Mouse (Mus musculus): ENCODE measurements around the gene Maea. TPM values are rescaled to one million over a fixed set of nuclear protein-coding genes. Genes with fewer than 3 reads are reported as not detected.
A peak's percentile ranks its signal among the peaks of the same experiment; 100 is the strongest.

Maea gene
- total RNA-seq, 2 experiments from 2014 or later: 45.9 to 239 TPM

DNA sequence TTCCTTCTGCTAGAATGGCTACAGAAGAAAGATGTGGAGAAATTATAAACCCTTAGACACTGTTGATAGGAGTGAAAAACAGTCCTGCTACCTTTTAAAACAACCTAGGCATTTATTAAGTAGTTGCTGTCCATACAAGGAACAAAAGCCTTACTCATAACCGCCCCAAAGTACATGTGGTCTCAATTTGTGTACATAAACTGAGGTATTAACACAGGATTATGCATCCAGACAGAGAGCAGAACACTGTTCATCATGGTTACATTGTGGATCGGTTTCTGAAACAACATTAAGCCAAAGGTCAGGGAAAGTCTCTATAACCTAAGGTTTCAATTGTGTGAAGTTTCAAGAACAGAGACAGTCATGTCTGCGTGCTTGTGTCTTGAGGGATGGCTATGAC lies 17.7 kb downstream of the Maea start:
- ATAC-seq (ENCODE audit: poor library complexity, severe bottlenecking): no peak

DNA sequence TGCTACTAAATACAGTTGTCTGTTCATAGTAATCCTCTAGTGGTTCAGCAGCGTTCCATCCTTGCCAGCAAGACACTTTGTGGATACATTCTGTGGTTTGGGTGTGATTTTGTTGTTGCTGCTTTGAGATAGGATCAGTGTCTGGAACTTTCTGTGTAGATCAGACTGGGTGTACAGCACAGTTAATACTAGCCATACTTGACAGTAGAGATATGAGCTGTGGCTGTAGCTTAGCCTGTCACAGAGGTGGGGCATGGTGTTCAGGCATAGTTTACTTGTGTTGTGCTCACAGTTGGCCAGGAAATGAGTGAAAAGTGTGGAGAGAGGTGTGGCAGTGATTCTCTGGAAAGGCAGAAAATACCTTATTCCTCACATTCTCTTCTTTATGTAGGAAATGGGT lies 22.2 kb downstream of the Maea start:
- ATAC-seq (ENCODE audit: poor library complexity, severe bottlenecking): no peak

DNA sequence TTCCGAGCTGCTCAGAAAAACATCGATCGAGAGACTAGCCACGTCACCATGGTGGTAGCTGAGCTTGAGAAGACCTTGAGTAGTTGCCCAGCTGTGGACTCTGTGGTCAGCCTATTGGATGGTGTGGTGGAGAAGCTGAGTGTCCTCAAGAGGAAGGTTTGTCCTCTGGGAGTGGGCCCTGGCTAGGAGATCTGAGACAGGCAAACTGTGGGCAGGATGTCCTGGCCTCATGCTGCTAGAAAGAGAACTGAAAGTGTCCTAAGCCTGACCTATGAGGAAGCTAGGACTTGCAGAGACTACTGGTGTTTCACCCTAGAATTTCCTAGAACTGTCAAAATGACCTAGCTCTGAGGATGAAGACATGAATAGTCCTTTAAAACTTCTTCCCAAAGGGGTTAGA lies 23.2 kb downstream of the Maea start:
- ATAC-seq (ENCODE audit: poor library complexity, severe bottlenecking): peak; percentile 97

DNA sequence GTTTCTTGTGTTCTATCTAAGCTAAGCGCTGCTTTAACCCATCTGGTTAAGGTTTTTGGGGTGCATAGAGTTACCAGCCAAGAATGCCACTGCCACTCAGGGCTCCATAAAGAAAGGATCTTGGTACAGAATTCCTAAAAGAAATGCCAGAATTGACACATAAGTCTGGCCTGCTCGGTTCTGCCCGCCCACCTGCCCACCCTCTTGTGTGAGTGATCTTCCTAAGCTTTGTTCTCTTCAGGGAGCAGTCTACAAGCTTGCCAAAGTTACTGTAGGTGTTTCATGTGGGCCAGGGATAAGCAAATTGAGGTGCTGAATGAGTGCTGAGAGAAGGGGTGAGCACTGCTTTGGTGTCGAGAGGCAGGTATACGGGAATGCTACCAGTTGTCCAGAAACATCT lies 28.0 kb downstream of the Maea start:
- ATAC-seq (ENCODE audit: poor library complexity, severe bottlenecking): no peak

DNA sequence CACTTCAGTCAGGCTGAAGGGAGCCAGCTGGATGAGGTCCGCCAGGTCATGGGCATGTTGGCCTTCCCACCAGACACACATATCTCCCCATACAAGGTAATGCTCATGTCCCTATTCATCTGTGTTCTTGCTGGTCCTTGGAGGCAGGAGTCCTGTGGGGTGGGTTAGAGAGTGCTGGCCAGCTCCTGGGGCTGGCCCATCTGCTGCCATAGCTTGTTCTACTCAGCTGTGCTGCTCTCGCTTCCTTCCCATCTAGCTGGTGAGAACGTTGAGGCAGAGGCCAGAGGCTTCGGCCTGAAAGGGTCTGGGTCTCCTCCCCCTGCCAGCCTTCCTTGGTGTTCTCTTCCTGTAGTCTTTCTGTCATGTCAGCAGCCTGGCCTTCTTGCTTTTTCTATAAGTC lies 33.3 kb downstream of the Maea start:
- ATAC-seq (ENCODE audit: poor library complexity, severe bottlenecking): no peak

DNA sequence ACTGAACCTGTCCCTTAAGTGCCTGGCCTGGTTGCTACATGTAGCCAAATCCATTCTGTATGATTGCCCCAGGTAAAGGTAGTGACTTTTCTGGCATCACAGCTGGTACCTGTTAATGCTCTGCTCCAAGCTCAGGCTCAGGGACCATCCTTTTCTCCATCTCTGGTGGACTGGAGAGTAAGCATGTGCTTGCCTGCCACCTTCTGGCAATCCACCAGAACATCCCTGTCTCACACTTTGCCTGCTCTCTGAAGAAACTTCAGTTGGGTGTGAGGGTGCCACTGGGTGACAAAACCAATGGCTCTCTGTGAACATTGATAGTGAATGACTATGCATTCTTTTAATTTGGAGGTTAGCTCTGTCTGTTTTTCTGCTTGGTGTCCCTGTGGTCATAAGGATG lies 35.8 kb downstream of the Maea start:
- peak; percentile 75 for ATAC-seq (ENCODE audit: poor library complexity, severe bottlenecking)

DNA sequence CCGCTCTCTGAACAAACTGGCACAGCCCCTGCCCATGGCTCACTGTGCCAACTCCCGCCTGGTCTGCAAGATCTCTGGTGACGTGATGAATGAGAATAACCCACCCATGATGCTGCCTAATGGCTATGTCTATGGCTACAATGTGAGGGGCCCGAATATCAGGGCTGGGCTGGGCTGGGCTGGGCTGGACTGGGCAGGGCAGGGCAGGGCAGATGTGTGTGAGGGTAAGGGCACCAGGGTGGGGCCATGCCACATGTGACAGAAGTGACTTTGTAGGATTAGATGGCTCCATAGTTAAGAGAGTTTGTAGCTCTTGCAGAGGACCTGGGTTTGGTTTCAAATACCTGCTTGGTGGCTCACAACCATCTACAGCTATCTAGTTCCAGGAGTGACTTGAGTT lies 36.4 kb downstream of the Maea start:
- ATAC-seq (ENCODE audit: poor library complexity, severe bottlenecking): no peak

DNA sequence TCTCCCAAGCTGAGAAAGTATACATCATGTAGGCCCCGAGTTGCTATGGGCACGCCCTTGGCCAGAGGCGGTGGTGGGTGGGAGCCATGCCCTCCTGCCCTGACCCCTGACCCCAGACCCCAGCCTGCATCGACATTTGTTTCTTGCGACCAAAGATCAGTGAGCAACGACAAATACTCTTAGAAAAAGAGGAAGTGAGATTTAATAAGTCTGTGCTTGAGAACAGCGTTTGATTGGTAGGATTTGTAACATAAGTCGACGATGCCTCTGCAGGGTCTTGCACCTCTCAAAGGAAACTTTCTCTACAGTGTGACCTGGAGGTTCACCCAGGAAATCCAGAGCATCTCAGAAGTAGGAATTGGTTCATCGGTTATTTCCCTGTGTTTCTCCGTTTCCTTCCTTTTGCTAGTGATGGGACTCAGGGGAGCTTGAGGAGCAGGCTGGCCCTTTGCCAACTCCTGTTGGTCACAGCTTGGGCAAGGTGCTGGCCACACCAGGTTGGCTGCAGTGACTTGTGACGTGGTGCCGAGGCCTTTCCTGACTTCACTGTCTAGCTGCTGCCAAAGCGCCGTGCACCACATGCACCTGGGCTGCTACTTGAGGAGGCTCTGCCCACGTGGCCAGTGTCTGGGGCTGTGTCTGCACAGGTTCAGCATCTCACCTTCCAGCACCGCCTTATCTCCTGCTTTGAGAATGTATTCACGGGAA lies 37.2 kb downstream of the Maea start:
- ATAC-seq (ENCODE audit: poor library complexity, severe bottlenecking): peak; percentile 58

DNA sequence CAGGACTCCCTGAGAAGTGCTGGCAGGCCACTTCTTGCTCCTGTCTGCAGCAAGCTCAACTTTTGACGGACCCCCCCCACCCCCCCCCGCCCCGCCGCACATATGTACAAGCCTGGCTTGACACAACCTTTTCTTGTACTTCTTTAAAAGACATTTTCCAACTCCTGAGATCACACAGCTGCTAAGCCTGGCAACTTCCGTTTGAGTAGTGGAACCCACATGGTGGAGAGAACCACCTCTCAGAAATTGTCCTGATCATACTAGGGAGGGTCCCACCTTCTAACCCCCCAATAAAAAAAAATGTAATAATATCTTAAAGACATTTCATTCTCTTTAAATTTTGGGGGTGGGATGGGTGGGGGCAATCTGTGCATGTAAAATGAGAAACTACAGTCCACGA lies 41.9 kb downstream of the Maea start:
- no peak for ATAC-seq (ENCODE audit: poor library complexity, severe bottlenecking)

DNA sequence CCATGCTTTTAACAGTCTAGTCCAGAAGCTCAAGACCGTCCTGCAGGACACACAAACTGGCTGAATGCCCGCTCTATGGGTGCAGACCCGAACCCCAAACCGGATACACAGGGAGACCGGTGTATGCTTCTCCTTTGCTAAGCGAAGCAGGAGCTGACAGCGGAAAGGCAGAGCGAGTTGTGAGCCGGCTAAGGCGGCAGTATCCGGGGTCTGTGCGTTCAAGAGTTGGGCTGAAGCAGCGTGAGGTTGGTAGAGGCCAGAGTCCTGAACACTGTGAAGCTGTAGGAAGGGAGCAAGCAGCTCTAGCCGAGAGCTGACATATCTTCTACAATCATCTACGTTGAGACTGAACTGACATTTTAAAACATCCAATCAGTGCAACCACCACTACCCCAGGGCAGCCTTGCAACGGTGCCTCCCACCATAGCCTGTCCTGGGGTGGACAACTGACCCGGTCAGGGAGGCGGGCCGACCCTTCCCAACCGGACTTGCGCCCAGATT lies 42.5 kb downstream of the Maea start:
- ATAC-seq (ENCODE audit: poor library complexity, severe bottlenecking): peak; percentile 29

DNA sequence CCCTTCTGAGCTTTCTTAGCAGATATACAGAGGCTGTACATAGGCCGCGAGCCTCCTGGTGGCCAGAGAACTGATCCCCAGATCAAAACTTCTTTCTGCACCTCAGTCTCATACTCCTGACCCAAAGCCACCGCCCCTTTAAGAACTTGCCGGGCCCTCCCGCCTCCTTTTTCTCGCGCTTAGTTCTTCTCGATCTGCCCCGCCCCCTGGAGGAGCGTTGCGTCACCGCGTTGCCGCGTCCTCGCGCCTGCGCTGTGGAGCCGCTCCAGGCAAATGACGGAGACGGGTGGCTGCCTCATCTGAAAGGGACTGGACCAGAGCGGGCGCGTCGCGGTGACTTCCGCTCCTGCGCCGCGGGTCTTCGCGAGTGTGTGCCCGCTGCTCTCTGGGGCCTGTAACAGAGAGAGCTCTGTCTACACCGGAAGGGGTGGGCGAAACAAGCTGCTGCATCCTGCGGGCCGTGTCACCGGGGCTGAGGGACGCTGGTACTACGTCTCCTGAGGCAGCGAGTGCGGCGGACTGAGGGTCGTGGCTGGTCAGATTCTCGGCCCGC lies 43.1 kb downstream of the Maea start, which contains the start of gene Uvssa:
Gene Uvssa, plus strand, starts transcription at position 248 of the 553 bp plus-strand sequence.
- peak; percentile 95 for ATAC-seq (ENCODE audit: poor library complexity, severe bottlenecking)

DNA sequence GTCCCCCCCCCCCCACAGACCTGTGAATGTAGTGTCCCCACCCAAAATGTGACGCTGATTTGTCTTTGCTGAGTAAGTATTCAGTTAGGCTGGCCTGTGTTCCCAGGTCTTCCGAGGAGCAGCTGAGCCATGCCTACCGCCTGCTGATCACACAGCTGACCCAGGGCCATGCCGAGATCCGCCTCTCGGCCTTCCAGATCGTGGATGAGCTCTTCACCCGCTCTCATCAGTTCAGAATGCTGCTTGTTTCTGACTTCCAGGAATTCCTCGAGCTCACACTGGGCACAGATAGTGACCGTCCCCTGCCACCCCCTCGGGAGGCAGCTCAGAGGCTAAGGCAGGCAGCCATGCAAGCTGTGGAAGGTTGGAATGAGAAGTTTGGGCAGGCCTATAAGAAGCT lies 52.2 kb downstream of the Maea start:
- ATAC-seq (ENCODE audit: poor library complexity, severe bottlenecking): no peak

DNA sequence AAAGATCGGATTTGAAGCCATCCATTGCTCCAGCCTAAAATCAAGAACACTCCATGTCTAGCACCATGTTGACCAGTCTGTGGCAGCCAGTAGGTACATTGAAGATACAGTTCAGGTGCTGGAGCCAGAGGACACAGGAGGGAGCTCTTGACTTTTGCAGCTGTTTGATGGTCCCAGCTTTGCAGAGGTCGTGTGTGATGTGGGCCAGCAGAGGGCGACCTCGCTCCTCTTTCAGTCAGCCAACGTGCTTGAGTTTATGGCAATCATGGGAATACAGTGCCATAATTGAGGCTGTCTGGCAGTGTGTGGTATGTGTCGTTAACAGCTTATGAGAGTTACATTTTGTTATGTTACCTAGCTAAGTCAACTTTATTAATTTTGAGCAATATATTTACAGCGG lies 58.5 kb downstream of the Maea start:
- ATAC-seq (ENCODE audit: poor library complexity, severe bottlenecking): peak; percentile 86

DNA sequence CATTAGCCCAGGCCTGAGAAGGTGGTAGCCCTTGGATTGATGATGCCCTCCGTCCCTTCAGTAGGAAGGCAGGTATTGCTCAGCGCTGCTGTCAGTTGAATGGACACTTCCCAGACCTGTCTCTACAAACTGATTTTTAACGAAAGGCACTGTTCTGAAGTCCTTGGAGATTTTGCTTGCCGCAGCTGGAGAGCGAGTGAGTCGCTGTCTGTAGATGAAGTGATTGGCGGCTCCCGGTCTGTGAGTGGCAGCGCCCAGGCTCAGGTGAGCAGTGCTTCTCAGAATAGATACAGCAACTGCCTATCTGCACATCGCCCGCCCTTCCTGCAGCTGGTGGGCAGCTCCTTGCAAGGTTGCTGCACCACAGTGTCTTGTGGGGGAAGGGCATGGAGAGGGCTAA lies 60.4 kb downstream of the Maea start:
- ATAC-seq (ENCODE audit: poor library complexity, severe bottlenecking): no peak

DNA sequence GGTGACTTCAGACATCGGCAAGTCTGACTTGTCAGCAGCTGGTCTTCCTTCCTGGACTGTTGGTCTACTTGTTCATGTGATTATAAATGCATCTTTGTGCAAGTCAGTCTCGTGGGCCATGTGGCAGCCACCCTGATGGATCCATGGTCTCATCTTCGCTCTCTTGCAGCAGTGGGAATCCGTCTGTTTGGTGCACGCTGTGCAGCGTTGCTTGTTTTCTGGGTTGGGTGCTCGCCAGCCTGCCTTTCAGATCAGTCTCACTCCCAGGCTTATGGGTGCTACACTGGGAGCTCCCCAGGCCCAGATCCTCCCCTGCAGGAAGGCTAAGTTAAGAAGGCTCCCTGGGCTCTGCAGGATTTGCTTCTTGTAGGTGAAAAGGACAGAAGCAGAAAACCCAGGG lies 61.5 kb downstream of the Maea start:
- no peak for ATAC-seq (ENCODE audit: poor library complexity, severe bottlenecking)

DNA sequence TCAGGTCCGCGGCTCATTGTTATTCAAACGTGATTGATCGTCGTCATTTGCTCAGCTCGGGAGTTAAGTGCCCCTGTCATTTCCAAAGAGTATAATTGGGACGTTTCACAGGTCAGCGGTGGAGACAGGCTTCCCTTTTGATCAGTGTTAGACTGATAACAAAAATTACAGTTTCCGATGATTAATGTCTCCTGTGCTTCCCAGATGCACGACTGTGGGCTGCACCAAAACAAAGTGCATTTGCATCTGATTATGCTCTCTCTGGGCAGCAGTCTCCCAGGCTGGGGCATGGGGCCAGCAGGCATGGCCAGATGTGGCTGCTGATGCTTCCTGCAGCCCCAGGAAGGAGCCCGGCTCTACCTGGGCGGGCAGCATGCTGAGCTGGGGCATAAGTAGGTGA lies 65.5 kb downstream of the Maea start:
- ATAC-seq (ENCODE audit: poor library complexity, severe bottlenecking): no peak

DNA sequence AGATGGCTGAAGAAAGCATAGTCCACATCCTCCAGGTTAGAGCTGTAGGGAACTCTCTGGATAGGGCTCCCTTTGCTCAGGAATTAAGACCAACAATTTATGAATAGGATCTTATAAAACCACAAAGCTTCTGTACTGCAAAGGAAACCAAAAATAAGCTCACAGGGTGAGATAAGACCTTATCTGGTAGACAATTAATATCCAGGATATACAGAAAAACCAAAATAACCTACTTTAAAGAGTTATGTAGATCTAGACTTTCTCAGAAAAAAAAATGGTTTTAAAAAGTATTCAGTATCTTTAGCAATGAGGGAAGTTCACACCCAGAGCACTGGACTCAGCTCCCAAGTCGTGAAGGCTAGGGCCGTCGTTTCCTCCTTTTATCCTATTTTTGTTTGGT lies 85.0 kb downstream of the Maea start:
- no peak for ATAC-seq (ENCODE audit: poor library complexity, severe bottlenecking)

Other genes with a start within 250 kb of the Maea start
- not detected in 2 replicates for gene Slc5a1, start 231.3 kb upstream of the Maea start, total RNA-seq (2015)
- gene Slc5a1, start 231.3 kb upstream of the Maea start, total RNA-seq (2017): not detected in 2 replicates
- gene Spon2, start 117.1 kb upstream of the Maea start, total RNA-seq (2015): 0.69 and 0.73 TPM in 2 replicates
- not detected in 2 replicates for gene Spon2, start 117.1 kb upstream of the Maea start, total RNA-seq (2017)
- gene Ctbp1, start 60.5 kb upstream of the Maea start, total RNA-seq (2015): 103 and 120 TPM in 2 replicates
- 103 and 127 TPM in 2 replicates for gene Ctbp1, start 60.5 kb upstream of the Maea start, total RNA-seq (2017)
- gene Uvssa, start 43.0 kb downstream of the Maea start, total RNA-seq (2015): 9.4 TPM in 2 replicates
- 6.1 and 8.4 TPM in 2 replicates for gene Uvssa, start 43.0 kb downstream of the Maea start, total RNA-seq (2017)
- gene Nkx1-1, start 98.5 kb downstream of the Maea start, total RNA-seq (2015): not detected in 2 replicates
- gene Nkx1-1, start 98.5 kb downstream of the Maea start, total RNA-seq (2017): not detected in 2 replicates

All from megakaryocyte, adult 5-6 weeks (primary cell).